Mouse (Mus musculus) C2C12 (cell line): Measurements from ENCODE around the gene Nfyb. TPM values are rescaled to one million over a fixed set of nuclear protein-coding genes. Genes with fewer than 3 reads are reported as not detected.

Source experiments
- H3K27me3 ChIP-seq: one replicate; pipeline ENCODE4 v1.6.1; 2011; ENCODE audit not compliant: control insufficient read depth, insufficient read depth, insufficient read length
- H3K36me3 ChIP-seq: one replicate; pipeline ENCODE4 v1.6.1; 2011; ENCODE audit not compliant: control insufficient read depth, insufficient read depth
- H3K4me3 ChIP-seq: one replicate; pipeline ENCODE4 v1.5.1; 2011; ENCODE audit warnings: mild to moderate bottlenecking, control low read depth; ENCODE audit not compliant: poor library complexity, insufficient read depth, severe bottlenecking
- H3K79me2 ChIP-seq: one replicate; pipeline ENCODE4 v1.6.1; 2011; ENCODE audit not compliant: control insufficient read depth, insufficient read depth
- H3K79me3 ChIP-seq: one replicate; pipeline ENCODE4 v1.6.1; 2011; ENCODE audit warnings: low read depth, control low read depth
- H3ac ChIP-seq: one replicate; pipeline ENCODE3; 2011; ENCODE audit warnings: low read depth; ENCODE audit not compliant: control insufficient read depth, insufficient read length
- CEBPB ChIP-seq: IDR thresholded peaks from one replicate; pipeline ENCODE4 v1.6.1; 2011; ENCODE audit warnings: low read depth, mild to moderate bottlenecking, control low read depth, moderate library complexity
- CTCF ChIP-seq: IDR thresholded peaks from one replicate; pipeline ENCODE4 v1.5.1; 2011; ENCODE audit not compliant: control insufficient read depth, insufficient read depth, insufficient read length
- FOSL1 ChIP-seq: IDR thresholded peaks from one replicate; pipeline ENCODE4 v1.8.0; 2011; ENCODE audit warnings: mild to moderate bottlenecking, low read length; ENCODE audit not compliant: poor library complexity, insufficient read depth, severe bottlenecking
- MAX ChIP-seq: IDR thresholded peaks from one replicate; pipeline ENCODE4 v1.6.1; 2011; ENCODE audit warnings: mild to moderate bottlenecking, control low read depth
- MYOD1 ChIP-seq: IDR thresholded peaks from one replicate; pipeline ENCODE4 v1.6.1; 2011; ENCODE audit warnings: low read depth; ENCODE audit not compliant: control insufficient read depth, insufficient read length
- MYOG ChIP-seq: IDR thresholded peaks from one replicate; pipeline ENCODE4 v1.6.1; 2011; ENCODE audit not compliant: control insufficient read depth, insufficient read length; ENCODE audit errors: extremely low read depth
- USF1 ChIP-seq: IDR thresholded peaks from one replicate; pipeline ENCODE4 v1.6.1; 2011; ENCODE audit warnings: low read depth, mild to moderate bottlenecking, control low read depth, moderate library complexity
- polyA plus RNA-seq: library from polyadenylated mRNA; unstranded; fragments of >200 nt; fragmentation: generic; extraction: Trizol; gene quantifications from one replicate; pipeline ENCODE4 v1.2.1, GENCODE M21; 2012; ENCODE audit warnings: missing spikeins

Nfyb gene
- polyA plus RNA-seq, 1 experiment: 11.9 TPM

- Histone ChIP-seq H3K4me3 (no peak overlapping the region), H3ac (no peak overlapping the region), H3K79me2 (no peaks in the 10 kb centered on the region), H3K27me3 (no peaks in the 10 kb centered on the region), H3K36me3 (no peaks in the 10 kb centered on the region), H3K79me3 (no peaks in the 10 kb centered on the region)
- TF ChIP-seq CTCF: no peak
These were observed 5.0 kb upstream of the Nfyb start for GRCm38 (mm10) chr10:82768901-82769300.

DNA sequence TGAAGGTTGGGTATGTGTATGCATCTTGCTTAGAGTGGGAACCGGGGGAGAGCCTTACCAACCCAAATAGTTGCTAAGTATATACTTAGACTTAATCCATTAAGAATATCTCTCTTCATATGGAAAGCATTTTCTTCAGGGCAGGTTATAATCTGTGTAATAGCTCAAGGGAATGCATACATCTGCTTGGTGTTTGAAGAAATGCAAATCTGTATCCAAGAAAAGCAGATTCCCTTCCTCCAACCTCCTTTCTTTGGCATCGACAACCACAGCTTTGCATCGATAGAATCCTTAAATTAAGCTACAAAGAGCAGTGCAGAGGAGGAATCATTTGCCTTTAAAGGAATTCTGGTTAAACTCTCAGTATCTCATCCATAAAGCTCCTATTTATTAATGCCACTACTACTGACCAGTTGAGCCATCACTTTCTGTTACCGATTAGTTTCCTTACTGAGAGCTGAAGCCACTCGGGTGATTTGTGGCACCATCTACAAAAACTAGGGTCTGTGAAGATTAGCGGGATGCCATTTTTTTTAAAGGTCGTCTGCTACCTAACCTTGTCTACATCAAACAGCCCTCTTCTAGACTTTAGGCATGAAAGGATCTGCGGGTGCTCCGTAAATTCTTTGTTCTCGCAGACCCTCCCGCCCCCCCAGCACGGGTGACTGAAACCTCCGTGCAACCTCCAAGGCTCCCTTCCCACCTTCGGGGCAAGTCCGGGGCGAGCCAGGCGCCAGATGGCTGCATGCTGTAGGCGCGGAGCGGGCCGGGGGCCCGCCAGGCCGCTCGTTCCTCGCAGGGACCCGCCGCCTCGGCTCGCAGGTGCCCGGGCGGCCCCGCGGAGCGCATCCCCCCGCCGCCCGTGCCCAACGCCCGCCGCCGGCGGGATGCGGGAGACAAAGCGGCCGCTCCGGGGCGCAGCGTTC is 925 bp downstream of the Nfyb start:
- peaks cover 33% of the 10 kb centered on the region for H3K79me3 ChIP-seq

GRCm38 (mm10) chr10:82761037-82761811 is 2.7 kb downstream of the Nfyb start:
- Histone ChIP-seq H3ac (no peak overlapping the region), H3K36me3 (peaks cover 52% of the 10 kb centered on the region), H3K27me3 (no peaks in the 10 kb centered on the region), H3K4me3 (no peak overlapping the region), H3K79me2 (peaks cover 72% of the 10 kb centered on the region), H3K79me3 (peaks cover 33% of the 10 kb centered on the region)
- TF ChIP-seq FOSL1 (no peak), MYOD1 (no peak), CTCF (no peak), MYOG (no peak), USF1 (no peak), CEBPB (no peak), MAX (no peak)

More for the DNA sequence above, 925 bp downstream of the Nfyb start:
- Histone ChIP-seq H3K4me3 (peak overlapping the region; percentile 85), H3ac (peak overlapping the region; percentile 69), H3K79me2 (peaks cover 55% of the 10 kb centered on the region), H3K27me3 (no peaks in the 10 kb centered on the region), H3K36me3 (peaks cover 35% of the 10 kb centered on the region)
- TF ChIP-seq MAX: no peak
- no peak for TF ChIP-seq MYOD1
- no peak for TF ChIP-seq FOSL1
- TF ChIP-seq CTCF: no peak
- no peak for TF ChIP-seq USF1
- no peak for TF ChIP-seq MYOG
- no peak for TF ChIP-seq CEBPB

DNA sequence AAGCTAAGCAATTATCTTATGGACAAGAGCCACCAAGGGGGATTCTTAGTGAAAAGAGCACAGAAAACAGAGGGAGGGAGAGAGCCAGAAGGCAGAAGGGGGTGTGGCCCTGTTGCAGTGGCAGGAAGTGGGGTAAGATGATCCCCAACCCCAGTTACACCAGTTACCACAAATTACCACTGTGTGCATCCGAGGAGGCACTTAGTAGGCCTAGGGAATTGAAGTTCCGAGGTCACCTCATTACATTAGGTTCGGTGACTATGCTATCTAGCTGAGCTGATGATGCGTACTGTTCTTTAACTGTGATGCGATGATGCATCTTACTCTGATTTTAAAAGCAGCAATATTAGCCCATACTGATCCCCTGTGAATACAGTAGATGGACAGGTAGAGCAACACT is 4.2 kb downstream of the Nfyb start:
- H3ac ChIP-seq: no peak overlapping the region
- H3K79me3 ChIP-seq: peaks cover 33% of the 10 kb centered on the region
- H3K79me2 ChIP-seq: peaks cover 73% of the 10 kb centered on the region
- TF ChIP-seq MYOG (no peak), FOSL1 (no peak)
- H3K4me3 ChIP-seq: no peak overlapping the region
- peaks cover 67% of the 10 kb centered on the region for H3K36me3 ChIP-seq
- no peaks in the 10 kb centered on the region for H3K27me3 ChIP-seq

DNA sequence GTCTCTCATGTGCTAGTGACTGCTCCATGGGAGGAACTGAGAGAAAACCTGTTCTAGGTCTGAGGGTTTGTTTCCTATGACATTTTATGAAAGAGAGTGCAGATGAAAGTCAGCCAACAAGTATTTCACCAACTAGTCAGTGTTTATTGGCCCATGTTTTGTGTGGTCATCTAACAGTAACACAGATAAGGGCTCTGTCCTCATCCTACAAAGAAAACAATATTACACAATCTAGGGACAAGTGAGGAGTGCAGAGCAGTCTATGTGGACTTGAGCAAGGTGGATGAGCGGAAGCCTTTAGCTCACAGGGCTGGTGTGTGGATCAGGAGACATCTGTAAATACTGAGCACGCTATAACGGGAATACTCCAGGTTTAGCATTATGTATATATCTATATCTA is 5.1 kb downstream of the Nfyb start:
- H3K36me3 ChIP-seq: peaks cover 76% of the 10 kb centered on the region
- no peak overlapping the region for H3ac ChIP-seq
- H3K4me3 ChIP-seq: no peak overlapping the region
- H3K79me2 ChIP-seq: peaks cover 73% of the 10 kb centered on the region
- H3K79me3 ChIP-seq: peaks cover 33% of the 10 kb centered on the region
- TF ChIP-seq CEBPB (no peak), MAX (no peak), MYOD1 (no peak), MYOG (no peak), USF1 (no peak)
- no peaks in the 10 kb centered on the region for H3K27me3 ChIP-seq

DNA sequence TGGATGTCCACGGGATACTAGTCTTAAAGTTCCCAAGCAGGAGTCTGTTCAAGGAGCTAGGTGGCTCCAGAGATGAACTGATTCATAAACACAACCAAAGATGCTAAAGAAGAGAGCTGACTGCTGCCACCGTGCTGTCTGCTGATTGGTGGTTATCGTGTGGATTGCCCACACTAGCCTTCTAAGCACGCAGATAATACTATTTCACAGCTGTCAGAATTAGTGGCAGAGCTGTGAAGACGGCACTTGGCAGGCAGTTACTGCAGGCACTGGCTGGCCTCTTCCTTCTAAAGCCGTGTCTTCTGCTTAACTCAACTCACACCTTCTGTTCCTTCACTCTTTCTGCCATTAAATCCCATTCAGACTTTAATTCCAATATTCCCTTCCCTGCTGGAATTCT is 5.6 kb downstream of the Nfyb start:
- Histone ChIP-seq H3K27me3 (no peaks in the 10 kb centered on the region), H3K79me3 (peaks cover 33% of the 10 kb centered on the region), H3K4me3 (no peak overlapping the region), H3K79me2 (peaks cover 71% of the 10 kb centered on the region), H3ac (no peak overlapping the region), H3K36me3 (peaks cover 81% of the 10 kb centered on the region)
- TF ChIP-seq CEBPB (no peak), MYOG (no peak), USF1 (no peak), CTCF (no peak), MAX (no peak), MYOD1 (no peak), FOSL1 (no peak)
